Mouse (Mus musculus) lung, adult 2 months (tissue): ENCODE measurements around the gene Ddx5. TPM values are rescaled to one million over a fixed set of nuclear protein-coding genes. Genes with fewer than 3 reads are reported as not detected.
"Not testable (repeated sequence)": the region's sequence is repeated elsewhere in the genome, so short reads cannot be mapped to it uniquely, and the experiment has no call there.

Experiments
- DNase-seq: peaks from one replicate; pipeline ENCODE4 v3.0.0; 2022
- H3K4me1 ChIP-seq: fragments of 200-500 bp; 2 replicates; pipeline ENCODE4 v1.6.1; 2011; ENCODE audit warnings: low read length; ENCODE audit not compliant: control insufficient read depth, insufficient read depth
- H3K4me3 ChIP-seq: fragments of 200-500 bp; replicated peaks from 2 replicates; pipeline ENCODE3; 2011; ENCODE audit warnings: low read depth, mild to moderate bottlenecking, control low read depth, low read length; ENCODE audit errors: extremely low read depth
- CTCF ChIP-seq: fragments of 200-500 bp; IDR thresholded peaks from 2 replicates; pipeline ENCODE4 v1.5.1; 2011; ENCODE audit warnings: mild to moderate bottlenecking, low read length, control low read depth; ENCODE audit not compliant: insufficient read depth
- POLR2A ChIP-seq: fragments of 200-500 bp; IDR thresholded peaks from 2 replicates; pipeline ENCODE4 v1.6.1; 2011; ENCODE audit warnings: low read depth, mild to moderate bottlenecking, control low read depth, low read length, borderline replicate concordance; ENCODE audit errors: extremely low read depth
- WGBS: fragments of 180-500 bp; shearing (Covaris S2); methylation state at CpG from one replicate; pipeline ENCODE4 v1.1.7; 2018; 5-methylcytosine and 5-hydroxymethylcytosine counted together
- polyA plus RNA-seq: library from polyadenylated mRNA; depleted of rRNA; stranded (reverse); fragments of >200 nt; gene quantifications from 2 replicates; pipeline ENCODE4 v1.2.3, GENCODE M21; 2012

The Ddx5 gene
- polyA plus RNA-seq, 1 experiment: 539 TPM

GRCm38 (mm10) chr11:106795679-106796078 lies 6.7 kb upstream of the Ddx5 start:
- H3K4me3 ChIP-seq: no peak overlapping the region
- WGBS: 31% methylated on average over 9 of the region's 9 CpGs
- DNase-seq: no peak

GRCm38 (mm10) chr11:106793846-106794245 lies 4.9 kb upstream of the Ddx5 start:
- DNase-seq: no peak
- TF ChIP-seq CTCF (no peak), POLR2A (no peak)
- Histone ChIP-seq H3K4me1 (peaks cover 2% of the 10 kb centered on the region), H3K4me3 (no peak overlapping the region)
- WGBS: 81% methylated on average over 4 of the region's 4 CpGs

More at GRCm38 (mm10) chr11:106795679-106796078, 6.7 kb upstream of the Ddx5 start:
- TF ChIP-seq CTCF (no peak), POLR2A (no peak)
- peaks cover 2% of the 10 kb centered on the region for H3K4me1 ChIP-seq

- no peak for TF ChIP-seq CTCF
- TF ChIP-seq POLR2A: no peak
- H3K4me1 ChIP-seq: peaks cover 2% of the 10 kb centered on the region
- H3K4me3 ChIP-seq: peak overlapping the region; percentile 91
- DNase-seq: no peak
- 1% methylated on average over 6 of the region's 6 CpGs for WGBS
These were observed 664 bp upstream of the Ddx5 start for GRCm38 (mm10) chr11:106789649-106790048.

- Histone ChIP-seq H3K4me1 (peaks cover 5% of the 10 kb centered on the region), H3K4me3 (peak overlapping the region; percentile 93)
- peak; percentile 98 for TF ChIP-seq POLR2A
- TF ChIP-seq CTCF: no peak
- DNase-seq: peak; percentile 99
- WGBS: under 1% methylated on average over 77 of the region's 79 CpGs
These were observed 785 bp downstream of the Ddx5 start for GRCm38 (mm10) chr11:106788026-106788774.

- TF ChIP-seq CTCF (no peak), POLR2A (peak; percentile 69; the same call in 1 of the 2 replicates)
- WGBS: under 1% methylated on average over 65 of the region's 65 CpGs
- Histone ChIP-seq H3K4me1 (peaks cover 5% of the 10 kb centered on the region), H3K4me3 (peak overlapping the region; percentile 93)
- DNase-seq: peak; percentile 89
These were observed 1.6 kb downstream of the Ddx5 start for GRCm38 (mm10) chr11:106787131-106788025.

- H3K4me1 ChIP-seq: peaks cover 10% of the 10 kb centered on the region
- no peak overlapping the region for H3K4me3 ChIP-seq
- WGBS: 37% methylated on average over 1 of the region's 1 CpGs
- TF ChIP-seq POLR2A: no peak
- TF ChIP-seq CTCF: no peak
- no peak for DNase-seq
These were observed 3.9 kb downstream of the Ddx5 start for GRCm38 (mm10) chr11:106785043-106785442.

GRCm38 (mm10) chr11:106784476-106784875 lies 4.5 kb downstream of the Ddx5 start:
- H3K4me3 ChIP-seq: no peak overlapping the region
- no peak for DNase-seq
- no peak for TF ChIP-seq POLR2A
- no peak for TF ChIP-seq CTCF
- 67% methylated on average over 2 of the region's 2 CpGs for WGBS
- peaks cover 12% of the 10 kb centered on the region for H3K4me1 ChIP-seq

DNA sequence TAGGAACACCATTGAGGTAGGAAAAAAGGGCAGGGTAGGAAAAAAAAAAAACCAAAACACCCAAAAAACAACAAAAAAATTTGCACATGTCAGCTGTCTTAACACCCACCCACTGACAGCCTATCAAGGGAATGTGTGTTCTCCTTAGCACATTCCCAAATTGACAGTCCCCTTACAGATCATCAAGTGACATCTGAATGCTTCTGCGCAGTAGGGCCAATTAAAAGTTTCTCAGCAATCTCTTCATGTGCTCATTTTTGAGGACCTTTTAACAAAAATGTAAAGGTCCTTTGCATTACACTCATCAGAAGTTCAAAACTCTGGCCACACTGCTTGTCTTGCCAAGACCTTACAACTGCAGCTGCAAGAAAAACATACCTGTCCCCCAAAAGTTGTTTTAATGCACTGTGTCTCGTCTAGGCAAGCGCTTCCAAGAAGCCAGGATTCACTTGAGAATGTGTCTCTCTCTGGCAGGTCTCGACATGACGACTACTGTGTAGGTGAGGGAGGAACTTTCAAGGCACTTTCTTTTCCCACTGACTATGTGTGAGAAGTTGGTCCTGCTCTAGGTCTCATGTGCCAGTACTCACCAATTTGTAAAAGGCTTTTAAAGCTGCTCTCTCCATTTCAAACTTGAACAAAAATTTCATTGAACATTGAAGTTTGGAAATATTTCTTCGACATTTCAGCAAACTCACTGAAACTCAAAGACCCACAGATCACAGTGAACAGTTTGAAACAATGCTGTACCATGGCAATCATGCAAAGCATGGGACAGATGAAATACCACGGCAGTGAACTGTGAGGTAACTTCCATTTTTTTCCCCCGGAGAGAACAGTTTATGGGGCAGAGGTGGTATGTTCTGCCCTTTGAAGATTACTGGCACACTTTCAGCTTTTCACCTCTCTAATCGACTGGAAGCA lies 5.9 kb downstream of the Ddx5 start:
- DNase-seq: no peak
- 58% methylated on average over 9 of the region's 9 CpGs for WGBS
- no peak for TF ChIP-seq POLR2A
- no peak for TF ChIP-seq CTCF
- Histone ChIP-seq H3K4me1 (peaks cover 16% of the 10 kb centered on the region), H3K4me3 (no peak overlapping the region)

DNA sequence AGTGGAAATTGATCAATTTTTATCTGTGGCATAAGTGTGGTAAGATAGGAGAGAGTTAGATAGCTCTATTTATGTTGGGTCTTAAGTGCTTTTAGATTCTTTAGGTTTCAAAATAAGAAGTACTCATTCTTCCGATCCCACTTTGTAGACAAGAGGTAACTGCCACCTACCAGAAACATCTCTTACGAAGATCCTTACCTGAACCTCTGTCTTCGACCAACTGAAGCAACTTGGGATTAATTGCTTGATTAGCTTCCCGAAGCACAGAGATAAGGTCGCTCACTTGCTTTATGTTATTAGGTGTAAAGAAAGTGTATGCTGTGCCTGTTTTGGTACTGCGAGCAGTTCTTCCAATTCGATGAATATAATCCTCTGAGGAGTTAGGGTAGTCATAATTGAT lies 6.7 kb downstream of the Ddx5 start:
- peaks cover 16% of the 10 kb centered on the region for H3K4me1 ChIP-seq
- H3K4me3 ChIP-seq, DNase-seq: not testable (repeated sequence)
- 78% methylated on average over 7 of the region's 7 CpGs for WGBS
